Mouse (Mus musculus) liver, embryonic 14.5 days (tissue): ENCODE data around the gene Proser3.

Experiments
- CTCF ChIP-seq: IDR thresholded peaks from 2 replicates; pipeline ENCODE4 v1.5.1; 2016; ENCODE audit warnings: antibody characterized with exemption, low read depth, control low read depth
- EP300 ChIP-seq: IDR thresholded peaks from 2 replicates; pipeline ENCODE4 v1.6.1; 2016; ENCODE audit warnings: antibody characterized with exemption, low read depth

- TF ChIP-seq CTCF = no peak
- TF ChIP-seq EP300 = no peak
Measured at GRCm38 (mm10) chr7:30559443-30559954, 7.4 kb upstream of the Proser3 start, which contains the start of gene Lin37.
